Mouse (Mus musculus) left cerebral cortex, adult 11 months (tissue): ENCODE measurements around the gene Mat2a.
"Not testable (repeated sequence)": the region's sequence is repeated elsewhere in the genome, so short reads cannot be mapped to it uniquely, and the experiment has no call there.

Experiments used
- DNase-seq: peaks from one replicate; pipeline ENCODE4 v3.0.0; 2022; ENCODE audit warnings: low spot score

Mat2a gene

GRCm38 (mm10) chr6:72439355-72440185 is at the start of gene Mat2a:
TSS of gene Mat2a (minus strand) at chr6:72439558.
- DNase-seq, result peak; percentile 94

DNA sequence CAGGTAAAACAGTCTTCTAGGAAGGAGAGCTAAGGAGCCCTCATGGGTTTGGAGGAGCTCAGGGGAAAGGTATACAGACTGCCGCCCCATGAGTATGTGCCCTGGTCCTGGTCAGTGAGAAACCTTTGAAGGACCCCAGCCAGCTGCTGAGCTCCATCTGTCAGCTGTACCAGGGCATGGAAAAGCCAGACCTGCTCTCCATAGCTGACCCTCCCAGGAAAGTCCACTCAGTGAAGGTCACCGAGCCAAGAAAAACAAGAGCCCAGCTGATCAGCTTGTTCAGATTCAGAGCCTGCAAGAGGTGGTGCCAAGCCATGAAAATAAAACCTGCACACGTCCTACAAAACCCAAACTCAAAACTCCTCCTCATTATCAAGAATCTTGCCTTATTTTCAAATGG is 49.5 kb upstream of the Mat2a start:
- DNase-seq, result no peak

- no peak for DNase-seq
Measured at GRCm38 (mm10) chr6:72487282-72487681, 47.9 kb upstream of the Mat2a start.

- DNase-seq, result no peak
Measured at GRCm38 (mm10) chr6:72486307-72486706, 46.9 kb upstream of the Mat2a start.

DNA sequence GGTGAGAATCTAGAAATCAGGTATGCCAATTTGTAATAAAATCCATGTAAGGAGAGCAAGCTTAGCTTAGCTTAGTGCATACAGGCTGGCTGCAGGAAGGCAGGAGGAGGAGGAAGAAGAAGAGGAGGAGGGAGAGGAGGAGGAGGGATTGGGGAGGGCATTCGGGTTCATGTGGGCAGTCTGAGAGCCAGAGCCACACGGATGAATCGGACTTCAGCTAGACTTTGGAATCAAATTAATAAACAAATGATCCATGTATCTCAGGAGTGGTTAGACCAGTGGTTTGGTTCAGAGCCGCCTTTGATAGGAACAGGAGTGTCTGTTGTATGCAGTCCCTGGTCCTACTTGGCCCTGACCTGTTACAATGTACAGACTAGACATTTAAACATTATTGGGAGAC is 45.5 kb upstream of the Mat2a start:
- no peak for DNase-seq

- no peak for DNase-seq
Measured at GRCm38 (mm10) chr6:72482156-72482555, 42.8 kb upstream of the Mat2a start.

GRCm38 (mm10) chr6:72480422-72480702 is 41.0 kb upstream of the Mat2a start:
- no peak for DNase-seq

- DNase-seq, result no peak
Measured at GRCm38 (mm10) chr6:72479645-72480421, 40.5 kb upstream of the Mat2a start.

DNA sequence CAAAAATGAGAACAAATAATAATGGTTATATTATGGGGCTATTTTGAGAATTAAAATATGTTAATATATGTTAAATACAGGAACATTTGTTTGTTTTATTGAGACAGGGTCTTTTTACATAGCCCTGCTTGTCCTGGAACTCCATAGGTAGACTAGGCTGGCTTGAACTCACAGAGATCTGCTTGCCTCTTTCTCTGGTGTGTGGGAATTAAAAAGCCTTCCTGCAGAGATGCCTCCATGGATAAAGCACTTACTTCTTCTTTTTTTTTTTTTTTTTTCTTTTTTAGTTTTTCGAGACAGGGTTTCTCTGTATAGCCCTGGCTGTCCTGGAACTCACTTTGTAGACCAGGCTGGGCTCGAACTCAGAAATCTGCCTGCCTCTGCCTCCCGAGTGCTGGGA is 39.3 kb upstream of the Mat2a start:
- not testable (repeated sequence) for DNase-seq

DNA sequence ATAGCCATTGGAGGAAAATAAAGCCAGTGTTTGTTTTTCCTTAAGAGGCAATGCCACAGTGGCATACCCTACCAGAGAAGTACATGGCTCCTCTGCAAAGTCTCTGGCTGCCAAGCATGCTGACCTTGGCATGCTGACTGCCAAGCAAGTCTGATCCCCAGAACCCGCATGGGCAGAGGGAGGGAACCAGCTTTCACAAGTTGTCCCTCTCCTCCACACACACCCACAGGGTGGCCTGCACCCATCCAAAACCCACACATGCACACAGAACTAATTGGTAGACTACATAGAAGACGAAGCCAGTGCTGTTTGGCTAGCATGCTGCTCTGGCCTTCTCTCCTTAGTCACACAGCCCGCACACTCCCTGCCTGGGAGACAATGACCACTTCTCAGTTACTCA is 38.3 kb upstream of the Mat2a start:
- DNase-seq, result no peak

DNA sequence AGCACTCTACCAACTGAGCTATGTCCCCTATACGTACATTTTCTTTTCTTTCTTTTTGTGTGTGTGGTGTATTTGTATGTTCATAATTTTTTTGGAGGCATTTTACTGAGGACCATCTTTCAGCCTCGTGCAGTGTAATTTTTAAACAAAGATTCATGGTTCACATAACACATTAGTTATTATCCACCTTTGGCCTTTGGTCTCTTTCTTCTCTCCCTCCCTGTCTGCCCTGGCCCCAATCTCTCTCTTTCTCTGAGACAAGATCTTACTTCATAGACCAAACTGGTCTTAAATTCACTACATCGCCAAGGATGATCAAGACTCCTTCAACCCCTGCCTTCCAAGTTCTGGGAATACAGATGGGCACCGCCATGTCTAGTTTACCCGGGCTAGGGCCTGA is 37.5 kb upstream of the Mat2a start:
- DNase-seq, result no peak

DNA sequence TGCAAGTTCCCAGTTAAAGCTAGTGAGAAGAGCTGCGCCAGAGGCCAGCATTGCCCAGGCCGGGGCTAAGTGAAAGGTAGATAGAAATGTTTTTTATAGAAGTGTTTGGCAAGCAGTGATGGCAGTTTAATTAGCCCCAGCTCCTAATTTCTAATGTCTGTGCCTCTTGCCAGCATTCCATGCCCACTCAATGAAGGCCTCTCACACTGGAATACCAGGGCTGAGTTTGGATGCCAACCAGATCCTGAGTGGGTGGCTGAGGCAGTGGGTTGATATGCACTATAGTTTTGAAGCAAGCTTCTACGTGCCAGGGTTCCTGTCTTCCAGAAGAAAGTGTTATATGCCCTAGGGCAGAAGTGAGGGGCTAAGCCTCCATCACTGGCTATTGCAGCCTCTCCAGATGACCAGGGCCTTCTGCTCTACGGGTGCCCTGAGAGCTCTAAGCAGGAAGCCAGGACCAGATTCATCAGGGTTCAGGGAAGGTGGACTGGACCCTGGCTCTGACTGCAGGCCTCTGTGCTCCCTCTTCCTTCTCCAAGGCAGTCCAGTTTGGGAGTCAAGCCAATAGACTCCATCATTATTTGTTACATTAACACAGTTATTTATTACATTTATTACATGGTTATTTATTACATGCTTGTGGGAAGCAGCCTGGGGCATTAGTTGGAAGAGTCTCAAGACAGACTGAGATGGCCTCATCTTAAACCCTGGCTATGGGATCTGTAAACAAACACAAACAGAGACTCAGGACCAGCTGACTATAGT is 36.0 kb upstream of the Mat2a start:
- no peak for DNase-seq

DNA sequence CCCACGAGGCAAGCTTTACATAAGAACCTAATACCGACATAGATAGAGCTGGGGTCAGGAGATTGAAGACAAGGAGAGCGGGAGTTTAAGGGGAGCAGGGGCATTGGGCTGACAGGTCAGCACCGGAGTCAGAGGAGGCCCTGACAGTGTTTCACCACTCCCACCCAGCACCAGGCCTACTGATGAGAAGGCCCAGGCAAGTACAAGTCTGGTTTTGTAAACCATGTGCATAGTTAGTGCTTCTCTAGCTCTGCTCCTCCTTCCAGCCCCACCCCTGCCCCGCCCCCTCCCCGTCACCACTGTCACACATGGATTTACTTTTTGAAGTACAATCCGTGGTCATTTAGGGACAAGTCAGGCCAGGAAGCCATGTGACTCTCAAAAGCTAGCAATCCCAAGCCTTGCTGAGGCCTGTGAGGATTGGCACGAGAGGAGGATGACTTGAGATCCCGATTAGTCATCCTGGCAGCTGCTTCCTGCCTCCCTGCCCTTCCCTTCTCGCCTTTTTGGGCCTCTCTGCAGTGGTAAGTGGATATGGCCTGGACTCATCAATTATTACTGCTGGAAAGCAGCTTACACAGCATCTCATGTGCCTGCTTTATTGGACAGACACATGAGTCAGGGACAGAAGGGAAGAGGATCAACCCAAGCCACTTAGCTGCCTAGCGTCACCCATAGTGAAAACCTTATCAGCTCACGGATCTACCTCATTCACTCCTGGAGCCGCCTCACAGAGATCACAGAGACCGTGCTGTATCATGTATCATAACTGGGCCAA is 34.1 kb upstream of the Mat2a start:
- DNase-seq, result no peak

DNA sequence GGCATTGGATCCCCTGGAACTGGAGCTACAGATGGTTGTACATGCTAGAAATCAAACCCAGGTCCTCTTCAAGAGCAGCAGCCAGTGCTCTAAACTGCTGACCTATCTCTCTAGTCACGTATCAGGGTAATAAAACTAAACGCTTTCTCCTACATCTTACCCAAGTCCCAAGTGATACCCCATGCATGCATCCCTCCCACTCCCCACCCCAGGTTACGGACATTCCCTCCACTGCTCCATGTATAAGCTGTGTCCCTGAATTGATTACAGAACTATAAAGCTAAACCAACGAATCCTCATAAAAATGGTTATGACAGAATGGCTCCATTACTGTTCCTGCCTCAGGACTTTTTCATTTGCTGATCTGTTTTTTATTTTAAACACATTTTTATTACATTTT is 26.8 kb upstream of the Mat2a start:
- no peak for DNase-seq

GRCm38 (mm10) chr6:72465361-72466157 is 26.2 kb upstream of the Mat2a start:
- DNase-seq, result no peak

DNA sequence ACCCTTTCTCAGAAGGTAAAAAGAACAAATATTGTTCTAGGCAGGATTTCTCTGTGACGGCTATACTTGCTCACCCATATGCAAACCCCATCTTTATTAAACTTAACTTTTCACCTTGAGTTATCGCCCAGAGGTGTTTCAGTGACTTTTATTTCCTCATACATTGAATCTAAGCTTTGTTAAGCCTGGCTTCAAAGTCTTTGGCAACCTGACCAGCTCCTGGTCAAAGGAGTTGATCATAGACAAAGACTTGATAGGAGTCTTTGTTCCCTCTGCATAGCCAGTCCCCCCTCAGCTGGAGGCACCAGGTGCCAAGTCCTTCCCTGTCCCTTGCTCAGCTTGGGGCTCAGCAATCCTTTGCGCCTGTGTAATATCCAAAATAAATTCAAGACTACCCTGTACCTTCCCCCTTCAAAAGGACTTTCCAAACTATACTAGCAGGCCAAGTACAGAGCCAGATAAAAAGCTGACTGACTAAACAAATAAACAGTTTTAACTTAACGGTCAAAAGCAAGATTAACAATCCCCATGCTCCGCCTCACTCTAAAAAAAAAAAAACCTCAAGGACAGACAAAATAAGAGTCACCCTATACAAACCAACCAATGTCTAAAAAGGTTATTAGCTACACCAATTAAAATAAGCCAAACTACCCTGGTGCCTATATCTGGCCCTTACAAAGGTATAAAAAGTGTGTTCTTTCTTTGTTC is 23.3 kb upstream of the Mat2a start:
- not testable (repeated sequence) for DNase-seq

DNA sequence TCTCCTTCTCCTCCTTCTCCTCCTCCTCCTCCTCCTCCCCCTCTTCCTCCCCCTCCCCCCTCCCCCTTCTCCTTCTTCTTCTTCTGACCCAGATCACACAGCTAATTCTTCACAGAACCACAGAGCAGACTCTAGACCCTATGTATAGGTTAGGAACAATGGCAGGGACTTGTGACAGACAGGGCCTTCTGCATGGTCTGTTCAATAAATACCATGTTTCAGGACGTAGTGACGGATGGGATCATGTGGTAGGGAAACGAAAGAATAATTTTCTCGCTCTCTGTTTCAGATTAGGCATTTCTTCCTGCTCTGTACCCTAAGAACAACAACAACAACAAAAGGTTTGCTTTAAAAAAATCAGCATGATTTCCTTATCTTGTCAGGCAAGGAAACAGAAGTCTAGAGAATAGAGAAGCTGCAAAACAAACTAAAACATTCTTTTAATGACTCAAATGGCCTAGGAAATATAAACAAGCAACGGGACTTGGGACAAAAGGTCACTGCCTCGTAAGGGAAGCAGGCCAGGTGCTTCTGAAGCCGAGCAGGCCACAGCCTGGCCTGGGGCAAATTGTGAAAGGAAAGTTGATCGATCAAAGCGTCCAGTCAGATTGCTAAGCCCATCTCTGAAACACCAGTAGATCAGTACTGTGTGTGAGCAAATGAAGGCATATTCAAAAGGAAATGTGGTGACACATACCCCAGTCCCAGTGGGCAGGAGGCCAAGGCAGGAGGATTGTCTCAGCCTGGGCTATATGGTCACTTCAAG is 20.9 kb upstream of the Mat2a start:
- no peak for DNase-seq

GRCm38 (mm10) chr6:72458921-72459320 is 19.6 kb upstream of the Mat2a start:
- no peak for DNase-seq

DNA sequence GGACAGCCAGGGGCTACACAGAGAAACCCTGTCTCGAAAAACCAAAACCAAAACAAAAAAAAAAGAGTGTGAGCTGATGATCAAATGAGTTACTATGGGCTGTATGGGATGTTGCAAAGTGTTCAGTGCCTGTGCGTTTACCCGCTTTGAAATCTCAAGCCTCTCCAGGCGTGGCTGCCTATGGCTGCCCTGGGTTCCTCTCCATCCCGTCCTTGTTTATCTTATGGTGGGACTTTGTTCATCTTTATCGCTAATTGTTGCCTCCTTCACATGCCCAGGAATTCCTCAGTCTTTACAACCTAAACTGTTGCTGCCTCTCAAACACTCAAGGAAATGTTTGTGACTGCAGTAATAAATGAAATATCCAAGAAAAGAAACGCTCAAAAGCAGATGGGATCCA is 19.1 kb upstream of the Mat2a start:
- no peak for DNase-seq

GRCm38 (mm10) chr6:72456567-72456966 is 17.2 kb upstream of the Mat2a start:
- no peak for DNase-seq
